Mouse (Mus musculus): ENCODE results near the gene Arhgef1.

DNA sequence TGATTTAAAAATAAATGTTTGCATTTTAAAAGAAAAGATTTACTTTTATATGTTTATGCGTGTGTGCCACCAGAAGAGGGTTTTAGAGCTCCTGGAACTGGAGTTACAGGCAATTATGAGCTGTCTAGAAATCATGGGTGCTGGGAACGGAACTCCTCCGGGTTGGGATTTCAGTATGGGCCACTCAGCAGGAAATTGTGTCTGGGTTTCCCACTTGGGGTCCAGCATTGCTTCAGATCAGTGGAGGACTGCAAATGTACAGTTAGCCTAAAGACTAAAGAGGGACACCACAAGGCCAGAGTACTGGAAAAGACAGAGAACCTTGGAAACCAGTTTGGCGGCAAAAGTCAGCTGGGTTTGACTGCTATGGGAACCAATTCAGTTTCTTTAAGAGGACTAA, 70.5 kb downstream of the Arhgef1 start:
- TF ChIP-seq USF1 (IDR thresholded peaks at IDR 0.05; ENCODE audit: low read depth) (no peak), POLR2A (IDR thresholded peaks at IDR 0.05; ENCODE audit: insufficient read length, low read depth) (no peak), CEBPB (IDR thresholded peaks at IDR 0.05; ENCODE audit: insufficient read depth, poor library complexity, severe bottlenecking) (no peak), MAX (IDR thresholded peaks at IDR 0.05; ENCODE audit: low read depth) (no peak), MYOD1 (IDR thresholded peaks at IDR 0.05; ENCODE audit: control insufficient read depth in 1 of 3, insufficient read length in 2 of 3, low read depth in 2 of 3) (no peak), E2F4 (IDR thresholded peaks at IDR 0.05; ENCODE audit: insufficient read depth) (no peak), TCF12 (IDR thresholded peaks at IDR 0.05; ENCODE audit: insufficient read depth, poor library complexity, severe bottlenecking) (no peak), MYOG (IDR thresholded peaks at IDR 0.05; ENCODE audit: control insufficient read depth in 1 of 3, insufficient read depth in 1 of 3, insufficient read length in 2 of 3, low read depth in 2 of 3) (no peak)
